Mouse (Mus musculus) kidney, adult 18-20 months (tissue): ENCODE measurements at regions not wholly inside any gene's neighbourhood (a gene's known extent, or its start where the extent isn't known, plus 50 kb on each side); places are given as distances from the start of the nearest gene placed in this dataset.

Experiments
- DNase-seq: peaks from one replicate; pipeline ENCODE4 v3.0.0; 2021

- no peak for DNase-seq
Measured at GRCm38 (mm10) chr14:105392079-105392813, 133.9 kb downstream of the Ndfip2 start.

DNA sequence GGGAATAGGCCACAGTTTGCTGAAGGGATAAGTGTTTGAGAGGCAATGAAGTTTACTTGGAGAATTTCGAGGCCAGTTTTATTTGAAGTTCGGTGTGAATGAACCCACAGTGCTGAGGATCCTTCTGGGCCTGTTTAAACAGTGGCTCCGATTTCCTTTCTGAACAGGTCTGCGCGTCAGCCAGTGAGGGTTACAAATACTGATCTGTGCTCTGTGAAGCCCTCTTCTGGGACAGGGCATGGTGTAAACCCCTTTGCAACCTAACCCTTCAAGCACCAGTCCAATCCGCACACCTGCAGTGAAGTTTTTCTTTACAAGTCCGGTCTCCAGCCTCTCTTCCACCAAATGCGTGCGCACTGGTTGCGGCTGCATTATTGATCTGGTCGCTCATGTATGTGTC is 133.1 kb downstream of the Ndfip2 start:
- DNase-seq = no peak

- no peak for DNase-seq
Measured at GRCm38 (mm10) chr14:105385119-105385518, 126.7 kb downstream of the Ndfip2 start.

DNA sequence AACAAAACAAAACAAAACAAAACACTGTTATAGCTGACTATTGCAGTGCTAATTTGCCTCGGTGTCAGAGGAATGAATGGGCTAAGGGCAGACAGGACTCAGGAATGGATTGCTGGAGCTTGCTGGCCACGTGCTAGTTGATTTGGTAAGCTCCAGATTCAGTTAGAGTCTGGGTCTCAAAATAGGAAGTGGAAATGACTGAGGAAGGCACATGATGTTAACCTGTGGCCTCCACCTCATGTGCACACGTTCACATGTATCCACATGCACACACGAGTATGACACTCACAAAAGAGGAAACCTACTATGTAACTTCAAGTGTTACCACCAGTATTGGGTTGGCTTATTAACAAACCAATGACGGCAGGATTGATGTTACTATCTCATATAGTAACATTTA is 125.0 kb downstream of the Ndfip2 start:
- DNase-seq = no peak

DNA sequence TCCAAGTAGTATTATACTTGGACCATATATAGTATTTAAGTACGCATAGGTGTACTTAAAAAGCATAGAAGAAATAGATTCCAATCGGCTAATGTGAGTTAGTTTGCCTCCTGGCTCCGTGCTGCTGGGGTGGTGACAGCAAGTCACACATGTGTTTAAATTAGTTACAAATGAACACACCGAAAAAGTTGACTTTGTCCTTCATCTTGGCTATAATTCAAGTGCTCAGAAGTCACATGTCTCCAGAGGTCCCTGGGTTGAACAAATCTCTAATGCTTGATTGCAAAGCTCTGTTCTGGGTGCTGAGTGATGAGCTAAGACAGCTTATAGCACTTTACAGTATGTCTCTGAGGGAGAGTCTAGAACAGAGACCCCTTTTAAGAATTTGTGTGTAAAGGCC is 121.7 kb downstream of the Ndfip2 start:
- no peak for DNase-seq

- DNase-seq = no peak
Measured at GRCm38 (mm10) chr14:105377770-105378169, 119.4 kb downstream of the Ndfip2 start.

- DNase-seq = no peak
Measured at GRCm38 (mm10) chr14:105377035-105377621, 118.8 kb downstream of the Ndfip2 start.

GRCm38 (mm10) chr14:105369637-105370435 is 111.5 kb downstream of the Ndfip2 start:
- DNase-seq = no peak

DNA sequence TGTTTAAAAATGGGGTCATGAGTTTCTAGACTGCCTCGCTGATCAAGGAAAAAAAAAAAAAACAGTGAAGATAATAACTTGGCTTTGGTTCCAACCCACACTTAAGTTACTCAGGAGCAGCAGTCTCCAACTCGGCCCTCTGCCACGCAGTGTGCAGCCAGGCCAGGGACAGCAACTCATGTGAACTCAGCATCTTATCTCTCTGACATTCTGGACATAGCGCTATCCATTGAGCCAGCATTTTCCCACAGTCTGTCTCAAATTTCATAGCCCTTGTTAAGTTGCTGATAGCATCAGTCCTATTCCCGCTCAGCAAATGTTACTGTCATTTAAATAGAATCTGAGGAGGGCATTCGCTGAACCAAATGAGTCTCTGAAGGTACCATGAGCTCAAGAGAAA is 102.2 kb downstream of the Ndfip2 start:
- no peak for DNase-seq

- no peak for DNase-seq
Measured at GRCm38 (mm10) chr14:105359829-105360228, 101.5 kb downstream of the Ndfip2 start.
